Mouse (Mus musculus): ENCODE data around the gene Mgst3. TPM values are rescaled to one million over a fixed set of nuclear protein-coding genes. Genes with fewer than 3 reads are reported as not detected.
"Not testable (repeated sequence)": the region's sequence is repeated elsewhere in the genome, so short reads cannot be mapped to it uniquely, and the experiment has no call there.

Mgst3 gene
- polyA plus RNA-seq, 1 experiment from 2014 or later, result 41.6 TPM

GRCm38 (mm10) chr1:167357387-167357786 lies 36.3 kb downstream of the Mgst3 start:
- Histone ChIP-seq H3K27me3 (no peaks in the 10 kb centered on the region), H3K4me1 (no peaks in the 10 kb centered on the region), H3K4me2 (no peak overlapping the region), H3K9ac (no peak overlapping the region), H3K9me3 (no peaks in the 10 kb centered on the region), H3K4me3 (no peak overlapping the region), H3K36me3 (peaks cover 64% of the 10 kb centered on the region), H3K27ac (no peak overlapping the region)
- 92% methylated on average over 9 of the region's 9 CpGs for WGBS
- no peak for ATAC-seq (ENCODE audit: insufficient number of reproducible peaks, insufficient read depth, low FRiP score, low TSS enrichment, low read depth)

GRCm38 (mm10) chr1:167352403-167352802 lies 41.2 kb downstream of the Mgst3 start:
- no peak for ATAC-seq (ENCODE audit: insufficient number of reproducible peaks, insufficient read depth, low FRiP score, low TSS enrichment, low read depth)
- no peak overlapping the region for H3K27ac ChIP-seq
- 0 out of 2 replicates have a peak, but pooled peaks cover 7% of the 10 kb centered on the region for H3K4me1 ChIP-seq
- H3K4me2 ChIP-seq, result no peak overlapping the region
- H3K27me3 ChIP-seq, result no peaks in the 10 kb centered on the region
- H3K9me3 ChIP-seq, result no peaks in the 10 kb centered on the region
- H3K4me3 ChIP-seq, result no peak overlapping the region
- 89% methylated on average over 14 of the region's 14 CpGs for WGBS
- peaks cover 36% of the 10 kb centered on the region for H3K36me3 ChIP-seq
- H3K9ac ChIP-seq, result no peak overlapping the region

GRCm38 (mm10) chr1:167350597-167351415 lies 42.8 kb downstream of the Mgst3 start:
- no peak for ATAC-seq (ENCODE audit: insufficient number of reproducible peaks, insufficient read depth, low FRiP score, low TSS enrichment, low read depth)
- WGBS, result 23% methylated on average over 13 of the region's 13 CpGs

GRCm38 (mm10) chr1:167349815-167350596 lies 43.6 kb downstream of the Mgst3 start, which contains the start of gene Aldh9a1:
Gene Aldh9a1 (plus strand): TSS chr1:167349991.
- Histone ChIP-seq H3K9ac (peak within 1 kb of the TSS; percentile 83), H3K4me2 (peak within 1 kb of the TSS; percentile 76), H3K27ac (peak within 1 kb of the TSS; percentile 87), H3K36me3 (peaks cover 15% of the 10 kb centered on the region), H3K4me1 (0 out of 2 replicates have a peak, but pooled peaks cover 7% of the 10 kb centered on the region), H3K4me3 (peak within 1 kb of the TSS; percentile 76), H3K27me3 (no peaks in the 10 kb centered on the region), H3K9me3 (no peaks in the 10 kb centered on the region)
- ATAC-seq (ENCODE audit: insufficient number of reproducible peaks, insufficient read depth, low FRiP score, low TSS enrichment, low read depth), result peak; percentile 93
- under 1% methylated on average over 55 of the region's 55 CpGs for WGBS

More at GRCm38 (mm10) chr1:167350597-167351415, 42.8 kb downstream of the Mgst3 start:
- peaks cover 23% of the 10 kb centered on the region for H3K36me3 ChIP-seq
- peak overlapping the region; percentile 87 for H3K27ac ChIP-seq
- H3K4me3 ChIP-seq, result peak overlapping the region; percentile 76
- peak overlapping the region; percentile 83 for H3K9ac ChIP-seq
- H3K4me2 ChIP-seq, result peak overlapping the region; percentile 76
- 0 out of 2 replicates have a peak, but pooled peaks cover 7% of the 10 kb centered on the region for H3K4me1 ChIP-seq
- H3K9me3 ChIP-seq, result no peaks in the 10 kb centered on the region
- no peaks in the 10 kb centered on the region for H3K27me3 ChIP-seq

GRCm38 (mm10) chr1:167349206-167349605 lies 44.4 kb downstream of the Mgst3 start:
- not testable (repeated sequence) for H3K27me3 ChIP-seq; H3K9ac ChIP-seq; H3K9me3 ChIP-seq; ATAC-seq (ENCODE audit: insufficient number of reproducible peaks, insufficient read depth, low FRiP score, low TSS enrichment, low read depth); H3K4me3 ChIP-seq; H3K4me1 ChIP-seq; H3K27ac ChIP-seq; H3K36me3 ChIP-seq
- H3K4me2 ChIP-seq, result peak overlapping the region; percentile 76; the same call in 1 of the 2 replicates
- 67% methylated on average over 3 of the region's 3 CpGs for whole genome bisulfite sequencing

GRCm38 (mm10) chr1:167345994-167346520 lies 47.6 kb downstream of the Mgst3 start:
- not testable (repeated sequence) for H3K4me3 ChIP-seq; H3K27me3 ChIP-seq; H3K4me2 ChIP-seq; H3K36me3 ChIP-seq; H3K4me1 ChIP-seq; ATAC-seq (ENCODE audit: insufficient number of reproducible peaks, insufficient read depth, low FRiP score, low TSS enrichment, low read depth); H3K9ac ChIP-seq; H3K27ac ChIP-seq; H3K9me3 ChIP-seq
- WGBS, result 83% methylated on average over 10 of the region's 10 CpGs

- ATAC-seq (ENCODE audit: insufficient number of reproducible peaks, insufficient read depth, low FRiP score, low TSS enrichment, low read depth), result no peak
- no peak overlapping the region for H3K4me3 ChIP-seq
These were observed 50.8 kb downstream of the Mgst3 start for GRCm38 (mm10) chr1:167342831-167343230.

GRCm38 (mm10) chr1:167340910-167341528 lies 52.6 kb downstream of the Mgst3 start:
- WGBS, result 91% methylated on average over 3 of the region's 3 CpGs
- no peak for ATAC-seq (ENCODE audit: insufficient number of reproducible peaks, insufficient read depth, low FRiP score, low TSS enrichment, low read depth)
- peak overlapping the region; percentile 78 for H3K4me2 ChIP-seq

More at GRCm38 (mm10) chr1:167342831-167343230, 50.8 kb downstream of the Mgst3 start:
- Histone ChIP-seq H3K27me3 (peaks cover 16% of the 10 kb centered on the region), H3K27ac (no peak overlapping the region), H3K9me3 (no peaks in the 10 kb centered on the region), H3K36me3 (no peaks in the 10 kb centered on the region), H3K4me1 (0 out of 2 replicates have a peak, but pooled peaks cover 3% of the 10 kb centered on the region), H3K9ac (no peak overlapping the region), H3K4me2 (no peak overlapping the region)
- 90% methylated on average over 10 of the region's 10 CpGs for WGBS

GRCm38 (mm10) chr1:167340111-167340787 lies 53.4 kb downstream of the Mgst3 start:
- WGBS, result 2% methylated on average over 47 of the region's 47 CpGs
- ATAC-seq (ENCODE audit: insufficient number of reproducible peaks, insufficient read depth, low FRiP score, low TSS enrichment, low read depth), result 0 out of 2 replicates have a peak, but pooled peaks have one; percentile 32
- no peaks in the 10 kb centered on the region for H3K36me3 ChIP-seq
- peak overlapping the region; percentile 67 for H3K9ac ChIP-seq
- H3K27me3 ChIP-seq, result peaks cover 16% of the 10 kb centered on the region
- H3K4me2 ChIP-seq, result peak overlapping the region; percentile 78
- H3K27ac ChIP-seq, result no peak overlapping the region
- H3K4me1 ChIP-seq, result 0 out of 2 replicates have a peak, but pooled peaks cover 3% of the 10 kb centered on the region
- peak overlapping the region; percentile 51 for H3K4me3 ChIP-seq
- no peaks in the 10 kb centered on the region for H3K9me3 ChIP-seq

More at GRCm38 (mm10) chr1:167340910-167341528, 52.6 kb downstream of the Mgst3 start:
- H3K9ac ChIP-seq, result no peak overlapping the region
- no peaks in the 10 kb centered on the region for H3K36me3 ChIP-seq
- H3K27ac ChIP-seq, result no peak overlapping the region
- 0 out of 2 replicates have a peak, but pooled peaks cover 3% of the 10 kb centered on the region for H3K4me1 ChIP-seq
- H3K27me3 ChIP-seq, result peaks cover 16% of the 10 kb centered on the region
- H3K4me3 ChIP-seq, result no peak overlapping the region
- no peaks in the 10 kb centered on the region for H3K9me3 ChIP-seq

GRCm38 (mm10) chr1:167339177-167339781 lies 54.4 kb downstream of the Mgst3 start:
- Histone ChIP-seq H3K4me1 (0 out of 2 replicates have a peak, but pooled peaks cover 3% of the 10 kb centered on the region), H3K27ac (no peak overlapping the region), H3K27me3 (peaks cover 16% of the 10 kb centered on the region), H3K4me2 (no peak overlapping the region), H3K4me3 (no peak overlapping the region), H3K36me3 (no peaks in the 10 kb centered on the region), H3K9ac (no peak overlapping the region), H3K9me3 (no peaks in the 10 kb centered on the region)
- 71% methylated on average over 8 of the region's 9 CpGs for WGBS
- no peak for ATAC-seq (ENCODE audit: insufficient number of reproducible peaks, insufficient read depth, low FRiP score, low TSS enrichment, low read depth)
